Mouse (Mus musculus) bone marrow, adult 2 months (tissue): ENCODE results near the gene Egln2.

Experiments
- CTCF ChIP-seq: fragments of 200-500 bp; IDR thresholded peaks from 2 replicates; pipeline ENCODE4 v1.5.1; 2011; ENCODE audit warnings: low read length, control low read depth; ENCODE audit not compliant: control insufficient read depth, insufficient read depth
- POLR2A ChIP-seq: fragments of 200-500 bp; IDR thresholded peaks from 2 replicates; pipeline ENCODE4 v1.6.1; 2011; ENCODE audit warnings: low read depth, mild to moderate bottlenecking, control low read depth, low read length, borderline replicate concordance; ENCODE audit not compliant: control insufficient read depth

DNA sequence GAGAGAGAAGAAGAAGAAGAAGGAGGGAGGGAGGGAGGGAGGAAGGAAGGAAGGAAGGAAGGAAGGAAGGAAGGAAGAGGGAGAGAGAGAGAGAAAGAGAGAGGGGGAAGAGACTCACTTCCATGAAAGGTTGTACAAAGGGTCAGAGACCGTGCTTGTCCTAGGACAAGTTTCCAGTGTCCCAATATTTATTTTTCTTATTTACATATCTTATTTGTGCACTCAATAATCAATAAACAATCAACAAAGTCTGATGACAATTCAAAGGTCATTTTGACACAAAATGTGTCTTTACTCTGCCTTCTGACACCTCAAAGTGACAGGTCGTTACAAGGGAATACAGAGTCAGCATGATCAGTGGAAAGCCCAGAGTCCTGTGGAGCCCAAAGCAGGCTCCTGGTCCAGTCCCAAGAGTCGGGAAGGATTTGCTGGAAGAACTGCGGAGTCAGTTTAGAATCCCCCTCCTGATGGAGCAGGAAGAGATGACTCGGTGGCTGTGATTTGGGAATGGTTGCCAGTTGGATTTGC, 42.2 kb downstream of the Egln2 start:
- no peak for TF ChIP-seq POLR2A
- TF ChIP-seq CTCF: no peak
